Mouse (Mus musculus): Measurements from ENCODE around the gene Erbb2. TPM values are rescaled to one million over a fixed set of nuclear protein-coding genes. Genes with fewer than 3 reads are reported as not detected.
A peak's percentile ranks its signal among the peaks of the same experiment; 100 is the strongest.

The Erbb2 gene
- polyA plus RNA-seq, 1 experiment: 62.1 TPM

DNA sequence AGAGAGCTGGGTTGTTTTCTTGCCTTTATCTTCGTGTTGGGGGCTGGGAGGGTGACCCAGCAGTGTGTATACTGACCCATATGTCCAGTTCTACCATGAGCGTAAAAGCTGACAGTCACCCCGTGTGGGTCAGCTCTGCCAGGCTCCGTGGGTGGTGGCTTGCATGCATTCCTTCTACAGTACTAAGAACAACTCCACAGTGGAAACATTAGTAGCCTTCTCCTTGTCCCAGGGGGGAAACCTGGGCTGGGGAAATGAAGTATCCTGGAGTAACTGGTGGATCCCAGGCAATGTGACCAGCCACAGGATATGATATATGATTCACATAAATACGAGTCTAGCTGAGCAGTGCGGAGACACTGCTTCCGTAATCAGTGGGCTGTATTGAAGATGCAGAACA lies 1.5 kb downstream of the Erbb2 start:
- WGBS: 8% methylated on average over 7 of the region's 7 CpGs
- no peak for DNase-seq (ENCODE audit: low read depth, low spot score)

DNA sequence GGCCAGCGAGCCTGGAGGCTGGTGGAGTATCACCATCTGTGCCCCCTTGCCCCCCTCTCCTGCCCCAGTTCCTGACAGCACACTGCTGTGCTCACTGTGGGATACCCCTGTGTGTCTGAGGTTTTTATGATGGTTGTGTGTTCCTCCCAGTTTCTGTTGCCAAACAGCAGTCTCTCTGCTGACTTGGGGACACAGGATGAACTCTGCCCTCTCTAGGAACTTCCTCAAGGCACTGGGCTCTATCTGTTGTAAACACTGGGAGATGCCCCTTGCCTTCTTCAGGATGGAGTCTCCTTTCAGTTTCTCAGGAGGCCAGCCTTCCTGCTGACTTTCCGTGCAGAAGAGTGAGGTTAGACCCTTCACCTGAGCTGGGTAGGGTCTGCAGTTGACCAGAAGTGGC lies 1.9 kb downstream of the Erbb2 start:
- WGBS: 14% methylated on average over 2 of the region's 2 CpGs

DNA sequence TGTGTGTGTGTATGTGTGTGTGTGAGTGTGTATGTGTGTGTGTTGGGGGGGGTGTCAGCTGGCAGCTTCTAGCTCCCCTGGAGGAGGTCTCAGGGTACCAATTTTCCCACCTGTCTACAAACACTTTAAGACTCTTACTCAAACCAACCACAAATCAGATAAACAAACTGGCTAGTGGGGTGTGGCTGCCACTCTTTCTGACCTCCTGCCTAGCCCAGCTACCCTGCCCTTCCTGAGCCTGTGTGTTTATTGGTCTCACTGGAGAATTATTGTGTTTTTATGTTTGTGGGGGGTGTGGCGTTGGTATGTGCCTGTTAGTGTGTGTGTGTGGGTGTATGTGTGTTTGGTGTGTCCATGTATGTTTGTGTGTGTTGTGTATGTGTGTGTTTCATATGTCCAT lies 4.8 kb downstream of the Erbb2 start:
- no peak for DNase-seq (ENCODE audit: low read depth, low spot score)
- 23% methylated on average over 1 of the region's 1 CpGs for WGBS

More for the DNA sequence above, 1.9 kb downstream of the Erbb2 start:
- DNase-seq (ENCODE audit: low read depth, low spot score): no peak

DNA sequence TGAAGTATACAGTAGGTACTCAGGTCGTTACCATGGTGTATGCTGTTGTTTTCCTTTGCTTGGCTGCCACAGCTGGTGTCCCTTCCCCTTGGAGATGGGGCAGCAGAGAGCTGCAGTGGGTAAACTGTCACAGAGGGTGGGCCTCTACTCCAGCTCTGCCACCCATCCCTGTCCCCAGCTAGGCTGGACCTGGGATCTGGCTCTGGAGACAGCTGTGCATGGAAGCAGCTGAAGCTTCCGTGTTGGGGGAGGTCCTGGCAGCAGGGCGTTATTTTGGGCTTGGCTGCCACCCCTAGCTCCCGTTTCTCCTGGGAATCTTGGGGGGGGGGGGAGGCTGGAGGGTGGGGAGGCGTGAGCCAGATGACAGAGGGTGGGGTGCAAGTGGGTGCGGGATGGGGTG lies 6.0 kb downstream of the Erbb2 start:
- no peak for DNase-seq (ENCODE audit: low read depth, low spot score)
- 19% methylated on average over 6 of the region's 6 CpGs for WGBS

DNA sequence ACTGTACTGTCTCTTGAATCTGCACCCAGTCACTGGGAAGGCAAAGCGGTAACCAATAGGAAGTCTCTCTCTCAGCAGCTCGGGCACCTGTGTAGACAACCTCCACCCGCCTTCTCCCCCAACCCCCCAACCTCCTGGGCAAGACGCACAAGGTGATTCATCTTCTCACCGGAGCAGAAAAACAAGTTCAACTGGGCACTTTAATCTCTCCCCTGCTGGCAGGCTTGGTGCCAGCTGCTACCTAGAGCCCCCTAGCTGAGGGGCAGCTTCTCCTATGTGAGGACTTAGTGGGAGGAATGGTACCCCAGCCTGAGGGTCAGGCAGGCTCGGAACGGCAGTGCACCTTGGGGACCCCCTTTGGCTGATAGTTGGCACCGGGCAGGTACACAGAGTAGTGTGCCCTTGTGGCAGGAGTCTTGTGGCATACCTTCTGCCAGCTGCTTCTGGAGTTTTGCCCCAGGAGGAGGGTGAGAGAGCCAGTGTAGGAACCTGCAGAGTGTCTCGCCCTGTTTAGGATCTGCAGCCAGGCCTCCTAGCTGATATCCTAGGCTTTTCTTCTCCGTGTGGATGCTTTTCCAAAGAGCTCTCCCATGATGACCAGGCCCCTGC lies 6.8 kb downstream of the Erbb2 start:
- no peak for DNase-seq (ENCODE audit: low read depth, low spot score)
- 35% methylated on average over 10 of the region's 10 CpGs for WGBS

DNA sequence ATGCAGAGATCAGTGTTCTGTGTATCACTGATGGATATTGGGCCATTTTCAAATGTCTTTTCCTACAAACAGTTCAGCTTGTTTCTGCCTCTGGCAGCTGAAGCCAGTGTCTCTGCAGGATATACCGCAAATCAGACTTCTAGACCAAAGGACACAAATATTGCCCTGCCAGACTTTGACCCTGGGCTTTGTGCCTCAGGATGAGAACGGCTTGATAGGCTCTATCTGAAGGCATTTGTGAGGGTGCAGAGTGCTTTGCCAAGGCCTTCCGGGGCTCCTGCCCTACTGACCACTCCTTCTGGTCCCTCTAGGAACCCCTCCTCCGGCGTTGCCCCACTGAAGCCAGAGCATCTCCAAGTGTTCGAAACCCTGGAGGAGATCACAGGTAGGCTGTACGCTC lies 14.3 kb downstream of the Erbb2 start:
- no peak for DNase-seq (ENCODE audit: low read depth, low spot score)
- 45% methylated on average over 7 of the region's 7 CpGs for WGBS

DNA sequence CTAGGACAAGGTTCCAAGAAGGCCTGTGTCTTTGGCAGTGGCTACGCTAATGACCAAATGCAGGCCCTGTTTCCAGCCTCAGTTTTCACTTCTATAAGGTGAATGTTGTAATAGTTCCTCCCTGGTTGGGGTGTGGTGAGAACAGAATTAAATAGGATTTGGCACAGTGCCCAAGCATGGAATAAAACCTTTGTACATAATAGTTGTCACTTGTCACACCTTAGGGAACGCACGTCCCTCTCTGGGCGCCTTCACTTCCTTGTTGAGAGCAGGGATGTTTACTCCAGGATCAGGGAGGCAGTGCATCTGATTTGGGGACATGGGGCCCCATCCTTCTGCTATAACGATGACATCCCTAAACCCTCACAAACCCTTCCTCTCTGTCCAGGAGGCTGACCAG lies 16.2 kb downstream of the Erbb2 start:
- WGBS: 33% methylated on average over 5 of the region's 5 CpGs
- DNase-seq (ENCODE audit: low read depth, low spot score): peak; percentile 99

DNA sequence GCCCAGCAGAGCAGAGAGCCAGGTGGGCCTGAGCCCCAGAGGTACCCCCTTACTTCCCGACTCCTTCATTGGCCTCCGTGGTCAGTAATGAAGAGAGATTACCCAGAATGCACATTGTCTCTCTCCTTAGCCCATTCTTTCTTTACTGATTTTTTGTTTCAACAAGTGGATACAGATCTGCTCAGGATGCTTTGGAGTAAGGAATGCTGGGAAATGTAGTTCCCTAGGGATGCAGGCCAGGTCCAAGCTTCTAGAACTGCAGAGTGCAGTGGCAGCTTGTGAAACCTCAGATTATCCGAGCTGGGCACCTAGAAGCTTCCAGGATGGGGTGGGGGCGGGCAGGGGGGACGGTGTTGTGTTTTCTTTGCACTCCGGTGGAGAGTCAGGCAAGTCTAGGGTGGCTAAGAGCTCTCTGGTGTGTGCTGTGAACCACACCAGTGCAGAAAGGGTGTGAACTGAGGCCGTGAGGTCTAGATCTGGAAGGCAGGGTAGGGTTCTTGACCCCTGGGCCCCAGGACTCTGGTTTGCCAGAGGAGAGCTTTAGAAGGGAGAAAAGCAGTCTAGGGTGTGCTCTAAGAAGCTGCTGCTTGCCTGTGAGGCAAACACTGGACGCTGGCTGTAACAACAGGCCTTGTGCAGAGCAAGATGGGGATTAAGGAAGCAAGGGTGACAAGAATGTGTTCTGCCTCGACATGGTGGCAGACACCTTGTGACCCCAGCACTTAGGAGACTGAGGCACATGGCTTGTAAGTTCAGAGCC lies 19.7 kb downstream of the Erbb2 start:
- 84% methylated on average over 9 of the region's 9 CpGs for WGBS
- DNase-seq (ENCODE audit: low read depth, low spot score): no peak

DNA sequence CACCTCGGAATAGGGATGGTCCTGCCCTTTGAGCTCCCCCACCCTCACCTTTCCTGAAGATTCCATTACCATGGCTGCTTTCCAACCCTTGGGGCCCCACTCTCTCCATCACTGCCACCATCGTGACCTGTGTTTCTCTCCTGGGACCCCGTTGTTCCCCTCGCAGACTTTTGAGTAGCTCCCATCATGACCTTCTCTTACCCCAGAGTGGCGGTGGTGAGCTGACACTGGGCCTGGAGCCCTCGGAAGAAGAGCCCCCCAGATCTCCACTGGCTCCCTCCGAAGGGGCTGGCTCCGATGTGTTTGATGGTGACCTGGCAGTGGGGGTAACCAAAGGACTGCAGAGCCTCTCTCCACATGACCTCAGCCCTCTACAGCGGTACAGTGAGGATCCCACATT lies 23.5 kb downstream of the Erbb2 start:
- no peak for DNase-seq (ENCODE audit: low read depth, low spot score)
- 90% methylated on average over 9 of the region's 9 CpGs for WGBS

DNA sequence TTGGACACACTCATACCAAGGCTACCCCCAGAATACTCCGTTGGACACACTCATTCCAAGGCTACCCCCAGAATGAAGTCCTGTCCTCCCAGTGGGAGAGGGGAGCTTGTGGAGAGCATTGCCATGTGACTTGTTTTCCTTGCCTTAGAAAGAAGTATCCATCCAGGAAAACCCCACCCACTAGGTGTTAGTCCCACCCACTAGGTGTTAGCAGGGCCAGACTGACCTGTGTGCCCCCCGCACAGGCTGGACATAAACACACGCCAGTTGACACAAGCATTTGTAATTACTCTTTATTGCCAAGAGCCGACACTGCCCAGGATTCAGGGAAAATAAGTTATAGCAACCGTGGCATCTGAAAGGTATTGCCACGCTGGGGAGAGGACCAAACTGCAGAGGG lies 25.2 kb downstream of the Erbb2 start:
- WGBS: 43% methylated on average over 6 of the region's 6 CpGs
- no peak for DNase-seq (ENCODE audit: low read depth, low spot score)

DNA sequence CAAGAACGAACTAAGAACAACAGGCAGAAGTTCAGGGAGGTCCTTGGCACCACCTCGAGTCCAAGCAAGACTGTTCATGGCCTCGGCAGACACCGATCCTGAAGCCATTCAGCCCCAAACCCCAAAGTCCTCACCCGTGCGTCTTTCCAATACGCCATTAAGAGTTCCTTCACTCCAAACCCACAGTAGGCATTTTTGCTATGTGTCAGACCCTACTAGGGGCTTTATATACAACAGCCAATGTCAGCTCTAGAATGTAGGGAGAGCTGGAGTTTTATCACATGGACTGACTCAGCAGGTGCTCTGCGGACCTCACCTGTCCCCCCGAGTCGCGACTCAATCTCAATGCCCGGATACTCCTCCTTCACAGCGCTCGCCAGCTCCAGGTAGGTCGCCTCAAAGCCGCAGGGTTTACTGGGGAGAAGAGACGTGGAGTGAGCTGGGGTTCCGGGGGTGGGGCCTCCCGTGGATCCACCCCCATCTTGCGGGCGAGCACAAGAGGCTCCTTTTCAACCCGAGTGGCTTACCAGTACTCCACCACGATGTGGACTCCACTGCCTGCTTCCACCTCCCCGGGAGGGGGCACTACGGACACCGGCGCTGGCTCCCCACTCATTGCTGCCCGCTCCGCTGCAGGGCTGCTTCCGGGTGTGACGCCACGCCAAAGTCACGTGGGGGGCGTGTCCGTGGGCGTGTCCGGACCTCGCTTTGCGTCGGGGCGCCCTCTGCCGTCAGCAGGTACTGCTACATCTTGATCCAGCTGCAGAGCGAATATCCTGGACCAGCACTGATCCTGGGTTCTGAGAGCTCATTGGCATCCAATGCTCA lies 26.3 kb downstream of the Erbb2 start, which contains the start of gene Mien1:
Gene Mien1, minus strand, starts transcription at position 661 of the 828 bp plus-strand sequence.
- no peak for DNase-seq (ENCODE audit: low read depth, low spot score)

DNA sequence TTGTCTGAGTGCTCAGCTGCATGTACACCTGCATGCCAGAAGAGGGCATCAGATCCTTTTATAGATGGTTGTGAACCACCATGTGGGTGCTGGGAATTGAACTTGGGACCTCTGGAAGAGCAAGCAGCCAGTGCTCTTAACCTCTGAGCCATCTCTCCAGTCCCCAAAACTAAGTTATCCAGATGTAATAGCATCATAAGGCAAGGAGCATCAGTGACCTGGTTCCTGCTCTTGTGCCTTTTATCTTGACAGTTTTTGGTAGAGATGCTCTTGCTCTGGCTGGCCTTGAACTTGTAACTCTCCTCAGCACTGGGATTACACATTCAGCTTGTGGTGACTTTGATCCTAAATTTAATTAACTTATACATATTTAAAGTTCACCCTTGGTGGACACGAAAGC lies 31.4 kb downstream of the Erbb2 start:
- WGBS: 97% methylated on average over 1 of the region's 1 CpGs

More for the DNA sequence above, 26.3 kb downstream of the Erbb2 start, which contains the start of gene Mien1:
- under 1% methylated on average over 43 of the region's 43 CpGs for WGBS

DNA sequence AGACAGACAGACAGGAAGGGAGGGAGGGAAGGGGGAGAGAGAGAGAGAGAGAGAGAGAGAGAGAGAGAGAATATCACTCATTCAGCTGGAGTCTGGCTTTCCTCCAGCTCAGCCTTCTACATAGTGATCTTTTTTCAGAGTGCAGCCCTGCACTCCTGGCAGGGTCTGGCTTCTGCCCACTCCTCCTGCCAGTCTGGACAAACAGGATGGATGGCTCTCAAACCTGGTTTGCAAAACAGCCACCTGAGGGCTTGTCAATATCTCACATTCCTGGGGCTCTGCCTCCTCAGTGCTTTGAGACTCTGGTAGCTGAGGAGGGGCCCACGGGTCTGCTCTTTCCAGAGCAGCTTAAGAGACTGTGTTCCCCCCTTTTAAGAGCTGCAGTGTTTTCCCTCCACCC lies 33.0 kb downstream of the Erbb2 start:
- no peak for DNase-seq (ENCODE audit: low read depth, low spot score)
- WGBS: 13% methylated on average over 1 of the region's 1 CpGs

More for the DNA sequence above, 31.4 kb downstream of the Erbb2 start:
- DNase-seq (ENCODE audit: low read depth, low spot score): no peak

DNA sequence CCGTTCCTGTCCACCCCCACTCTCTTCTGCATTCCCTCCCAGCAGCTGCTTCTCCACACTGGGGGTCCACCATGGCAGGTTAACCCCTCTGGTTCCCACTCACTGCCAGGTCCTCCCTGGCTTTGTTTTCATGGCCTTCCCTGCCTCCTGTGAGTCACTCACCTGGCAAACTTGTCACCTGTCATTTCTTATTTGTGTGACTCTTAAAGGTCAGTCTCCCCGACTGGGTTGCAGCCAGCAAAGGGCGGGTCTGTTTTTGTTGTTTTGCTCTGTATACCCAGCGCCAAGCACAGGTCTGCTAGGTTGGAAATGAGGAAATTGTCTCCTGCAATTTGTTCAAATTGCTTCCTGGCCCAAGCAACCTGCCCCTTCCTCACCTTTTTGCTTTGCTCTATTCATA lies 33.4 kb downstream of the Erbb2 start:
- WGBS: 20% methylated on average over 4 of the region's 4 CpGs
- DNase-seq (ENCODE audit: low read depth, low spot score): no peak

DNA sequence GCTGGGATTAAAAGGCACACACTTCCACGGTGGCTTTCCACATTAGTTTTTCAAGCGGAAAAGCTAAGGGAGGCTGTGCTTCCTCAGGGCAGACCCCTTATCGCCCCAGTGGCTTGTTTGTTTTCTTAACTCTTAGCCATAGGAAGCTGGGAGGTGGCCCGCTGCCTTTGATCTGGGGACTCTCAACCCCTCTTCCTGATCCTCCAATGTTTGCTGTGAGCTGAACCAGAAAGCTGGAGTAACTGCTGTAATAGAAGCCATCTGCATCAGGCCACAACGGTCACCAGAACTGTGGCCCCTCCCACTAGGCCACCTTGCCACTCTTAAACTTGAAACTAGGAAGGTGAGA lies 33.9 kb downstream of the Erbb2 start, which contains the start of gene Grb7:
Gene Grb7, plus strand, starts transcription at position 182 of the 349 bp plus-strand sequence.
- no peak for DNase-seq (ENCODE audit: low read depth, low spot score)
- WGBS: 12% methylated on average over 5 of the region's 5 CpGs

DNA sequence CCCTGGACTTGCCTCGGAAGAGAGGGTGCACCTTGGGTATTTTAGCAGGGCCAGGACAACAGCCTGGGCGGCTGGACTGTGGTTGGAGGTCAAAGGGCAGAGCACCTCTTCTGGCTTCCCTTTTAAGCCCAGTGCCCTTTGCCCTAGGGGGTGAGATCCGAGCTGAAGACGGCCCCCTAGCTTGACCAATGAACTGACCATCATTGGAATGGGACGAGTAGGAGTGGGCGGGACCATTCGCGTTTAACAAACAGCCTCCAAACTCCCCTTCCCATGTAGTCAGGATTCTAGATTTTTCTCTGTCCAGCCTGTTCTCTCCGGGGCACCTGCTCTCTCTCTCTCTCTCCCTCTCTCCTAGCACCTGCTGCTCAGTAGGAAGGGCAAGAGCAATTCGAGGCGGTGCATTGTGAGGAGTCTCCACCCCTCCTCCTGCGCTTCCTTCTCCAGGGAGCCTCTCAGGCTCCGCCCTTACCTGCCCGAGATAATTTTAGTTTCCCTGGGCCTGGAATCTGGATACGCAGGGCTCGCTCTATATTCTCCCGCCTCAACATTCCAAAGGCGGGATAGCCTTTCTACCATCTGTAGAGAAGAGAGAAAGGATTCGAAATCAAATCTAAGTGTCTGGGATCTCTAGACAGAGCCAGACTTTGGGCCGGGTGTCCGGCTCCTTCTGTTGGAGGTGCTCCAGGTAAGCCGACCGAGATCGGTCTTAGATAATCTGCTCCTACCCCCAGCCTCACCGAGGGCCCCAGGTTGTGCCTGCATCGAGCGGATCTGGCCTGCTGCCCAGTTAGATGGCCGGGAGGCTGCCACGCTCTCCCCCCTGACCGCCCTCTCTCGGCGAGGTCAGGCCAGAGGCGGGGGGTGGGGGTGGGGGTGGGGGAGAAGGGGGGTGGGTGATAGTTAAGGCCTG lies 34.5 kb downstream of the Erbb2 start:
- WGBS: 3% methylated on average over 33 of the region's 33 CpGs
- no peak for DNase-seq (ENCODE audit: low read depth, low spot score)

DNA sequence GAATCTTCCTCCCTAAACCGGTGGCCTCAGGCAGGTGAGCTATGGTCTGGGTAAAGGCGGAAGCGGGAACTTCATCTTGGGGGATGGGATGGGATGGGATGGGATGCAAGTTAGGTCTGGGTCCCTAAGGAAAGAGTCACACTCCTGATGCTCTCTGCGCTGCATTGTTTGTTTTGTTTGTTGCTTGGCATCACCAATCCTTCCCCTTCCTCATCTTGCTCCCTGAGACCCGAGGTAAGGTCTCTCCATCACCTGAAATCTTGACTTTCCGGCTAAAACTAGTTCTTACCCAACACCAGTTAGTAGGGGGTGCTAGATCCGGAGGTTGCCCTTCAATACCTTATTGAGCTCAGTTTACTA lies 35.2 kb downstream of the Erbb2 start:
- DNase-seq (ENCODE audit: low read depth, low spot score): no peak
- WGBS: 16% methylated on average over 7 of the region's 7 CpGs

DNA sequence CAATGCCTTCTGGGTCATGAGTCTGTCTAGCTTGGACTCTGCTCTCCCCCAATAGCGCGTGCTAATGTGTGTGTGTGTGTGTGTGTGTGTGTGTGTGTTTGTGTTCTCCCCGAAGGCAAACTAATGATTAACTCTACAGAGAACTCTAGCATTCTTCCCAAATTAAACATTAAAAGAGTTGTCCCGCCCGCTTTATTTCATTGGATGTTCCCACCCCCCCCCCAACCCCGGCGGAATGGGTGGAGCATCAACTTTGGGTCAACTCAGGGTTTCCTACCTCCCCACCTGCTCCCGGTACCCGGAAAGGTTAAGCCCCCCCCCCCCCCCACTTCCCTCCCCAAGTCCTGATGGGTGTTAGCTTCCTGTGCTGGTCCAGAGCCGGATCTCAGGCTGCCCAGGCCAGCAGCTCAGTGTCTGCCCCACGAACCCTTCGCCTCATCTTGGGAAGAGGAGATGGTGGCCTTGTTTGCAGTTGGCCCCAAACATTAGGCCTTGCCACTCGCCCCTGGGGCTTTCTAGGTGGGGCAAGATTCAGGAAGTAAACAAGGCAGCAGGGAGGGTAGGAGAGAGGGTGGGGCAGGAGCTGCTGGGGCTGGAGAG lies 36.0 kb downstream of the Erbb2 start:
- no peak for DNase-seq (ENCODE audit: low read depth, low spot score)
- WGBS: 13% methylated on average over 13 of the region's 13 CpGs

DNA sequence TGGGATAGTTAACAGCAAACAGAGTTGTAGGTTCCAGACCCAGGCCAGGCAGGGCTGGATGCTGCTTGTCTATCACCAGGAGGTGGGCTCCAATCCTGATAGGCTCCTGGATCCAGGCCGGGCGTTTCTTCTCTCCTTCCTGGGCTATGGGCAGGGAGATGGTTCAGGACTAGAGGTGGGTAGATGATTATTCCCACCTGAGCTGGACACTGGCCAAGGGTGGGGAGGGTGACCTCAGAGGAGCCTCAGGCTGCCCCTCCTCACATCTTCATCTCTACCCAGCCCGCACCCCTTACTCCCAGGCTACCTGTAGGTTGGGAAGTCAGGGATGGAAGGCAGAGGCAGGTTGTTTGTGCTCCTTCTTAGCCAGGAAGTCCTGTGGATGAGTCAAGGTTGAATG lies 37.1 kb downstream of the Erbb2 start:
- DNase-seq (ENCODE audit: low read depth, low spot score): no peak
- 30% methylated on average over 3 of the region's 3 CpGs for WGBS
